Mouse (Mus musculus): ENCODE results near the gene Zfp654. TPM values are rescaled to one million over a fixed set of nuclear protein-coding genes. Genes with fewer than 3 reads are reported as not detected.

The Zfp654 gene
- total RNA-seq, 1 experiment = 19.4 TPM

- Histone ChIP-seq H3K9me3 (ENCODE audit: control insufficient read depth, insufficient read depth, low read depth, low read length) (no peaks in the 10 kb centered on the region), H3K27ac (ENCODE audit: insufficient read depth, low read depth, low read length, poor library complexity, severe bottlenecking) (no peak overlapping the region), H3K36me3 (ENCODE audit: control insufficient read depth, insufficient read depth, low read length, poor library complexity, severe bottlenecking) (no peaks in the 10 kb centered on the region), H3K4me1 (ENCODE audit: control insufficient read depth in 2 of 2, insufficient read depth in 2 of 2, low read length in 2 of 2, poor library complexity in 1 of 2) (no peaks in the 10 kb centered on the region), H3K9ac (ENCODE audit: insufficient read depth, low read depth, low read length, poor library complexity, severe bottlenecking) (no peak overlapping the region), H3K4me3 (ENCODE audit: insufficient read depth in 1 of 2, low read depth in 1 of 2, low read length in 2 of 2, poor library complexity in 1 of 2, severe bottlenecking in 1 of 2) (no peak overlapping the region)
- DNase-seq (ENCODE audit: low read depth, low spot score) = peak; percentile 65
- in situ Hi-C loops (cut with MboI; ENCODE audit: low sequenced_read_pairs in 2 of 2, unreplicated experiment in 2 of 2) = loop anchor here in 1 of 2 experiments (25.0 kb wide), 1 partner anchor 886 kb away; the partner anchor contains the start of gene Epha3
- TF ChIP-seq HCFC1 (IDR thresholded peaks at IDR 0.05; ENCODE audit: borderline replicate concordance, insufficient read depth, low read length) = no peak
- TF ChIP-seq CHD2 (IDR thresholded peaks at IDR 0.05; ENCODE audit: low read depth, low read length) = no peak
- TF ChIP-seq MAFK (IDR thresholded peaks at IDR 0.05; ENCODE audit: insufficient read depth, low read depth, low read length) = no peak
- TF ChIP-seq ZNF384 (IDR thresholded peaks at IDR 0.05; ENCODE audit: low read depth, low read length) = peak; percentile 80
- TF ChIP-seq ZC3H11A (IDR thresholded peaks at IDR 0.05; ENCODE audit: borderline replicate concordance, low read depth, low read length) = peak; percentile 98
Observed at GRCm38 (mm10) chr16:64748237-64748636, 103.2 kb downstream of the Zfp654 start.

- Histone ChIP-seq H3K9me3 (ENCODE audit: control insufficient read depth, insufficient read depth, low read depth, low read length) (no peaks in the 10 kb centered on the region), H3K4me3 (ENCODE audit: insufficient read depth in 1 of 2, low read depth in 1 of 2, low read length in 2 of 2, poor library complexity in 1 of 2, severe bottlenecking in 1 of 2) (no peak overlapping the region), H3K4me1 (ENCODE audit: control insufficient read depth in 2 of 2, insufficient read depth in 2 of 2, low read length in 2 of 2, poor library complexity in 1 of 2) (no peaks in the 10 kb centered on the region), H3K9ac (ENCODE audit: insufficient read depth, low read depth, low read length, poor library complexity, severe bottlenecking) (no peak overlapping the region), H3K36me3 (ENCODE audit: control insufficient read depth, insufficient read depth, low read length, poor library complexity, severe bottlenecking) (no peaks in the 10 kb centered on the region), H3K27ac (ENCODE audit: insufficient read depth, low read depth, low read length, poor library complexity, severe bottlenecking) (no peak overlapping the region)
- TF ChIP-seq ZC3H11A (IDR thresholded peaks at IDR 0.05; ENCODE audit: borderline replicate concordance, low read depth, low read length) = no peak
- no peak for TF ChIP-seq ZNF384 (IDR thresholded peaks at IDR 0.05; ENCODE audit: low read depth, low read length)
- TF ChIP-seq CHD2 (IDR thresholded peaks at IDR 0.05; ENCODE audit: low read depth, low read length) = no peak
- TF ChIP-seq MAFK (IDR thresholded peaks at IDR 0.05; ENCODE audit: insufficient read depth, low read depth, low read length) = no peak
- TF ChIP-seq HCFC1 (IDR thresholded peaks at IDR 0.05; ENCODE audit: borderline replicate concordance, insufficient read depth, low read length) = no peak
- no peak for DNase-seq (ENCODE audit: low read depth, low spot score)
- in situ Hi-C loops (cut with MboI; ENCODE audit: low sequenced_read_pairs in 2 of 2, unreplicated experiment in 2 of 2) = loop anchor here in 1 of 2 experiments (25.0 kb wide), 1 partner anchor 883 kb away; the partner anchor contains the start of gene Epha3
Observed at GRCm38 (mm10) chr16:64745089-64745488, 106.4 kb downstream of the Zfp654 start.

GRCm38 (mm10) chr16:64737289-64737688 lies 114.2 kb downstream of the Zfp654 start:
- H3K27ac ChIP-seq (ENCODE audit: insufficient read depth, low read depth, low read length, poor library complexity, severe bottlenecking) = no peak overlapping the region
- in situ Hi-C loops (cut with MboI; ENCODE audit: low sequenced_read_pairs in 2 of 2, unreplicated experiment in 2 of 2) = loop anchor here in 1 of 2 experiments (25.0 kb wide), 1 partner anchor 875 kb away; the partner anchor contains the start of gene Epha3
- no peak overlapping the region for H3K4me3 ChIP-seq (ENCODE audit: insufficient read depth in 1 of 2, low read depth in 1 of 2, low read length in 2 of 2, poor library complexity in 1 of 2, severe bottlenecking in 1 of 2)
- no peak overlapping the region for H3K9ac ChIP-seq (ENCODE audit: insufficient read depth, low read depth, low read length, poor library complexity, severe bottlenecking)
- H3K9me3 ChIP-seq (ENCODE audit: control insufficient read depth, insufficient read depth, low read depth, low read length) = no peaks in the 10 kb centered on the region
- DNase-seq (ENCODE audit: low read depth, low spot score) = no peak
- H3K36me3 ChIP-seq (ENCODE audit: control insufficient read depth, insufficient read depth, low read length, poor library complexity, severe bottlenecking) = no peaks in the 10 kb centered on the region
- H3K4me1 ChIP-seq (ENCODE audit: control insufficient read depth in 2 of 2, insufficient read depth in 2 of 2, low read length in 2 of 2, poor library complexity in 1 of 2) = no peaks in the 10 kb centered on the region
- TF ChIP-seq ZNF384 (IDR thresholded peaks at IDR 0.05; ENCODE audit: low read depth, low read length) (no peak), CHD2 (IDR thresholded peaks at IDR 0.05; ENCODE audit: low read depth, low read length) (no peak), MAFK (IDR thresholded peaks at IDR 0.05; ENCODE audit: insufficient read depth, low read depth, low read length) (no peak), ZC3H11A (IDR thresholded peaks at IDR 0.05; ENCODE audit: borderline replicate concordance, low read depth, low read length) (no peak), HCFC1 (IDR thresholded peaks at IDR 0.05; ENCODE audit: borderline replicate concordance, insufficient read depth, low read length) (no peak)

Other genes starting within 250 kb of the Zfp654 start
- gene Csnka2ip, start 249.2 kb downstream of the Zfp654 start, total RNA-seq (2012; rRNA removed) = not detected in 2 replicates
- 25.3 and 33.3 TPM in 2 replicates for gene 4930453N24Rik, start 80.5 kb downstream of the Zfp654 start, total RNA-seq (2012; rRNA removed)
- gene Cggbp1, start 344 bp upstream of the Zfp654 start, total RNA-seq (2012; rRNA removed) = 63.9 and 75.4 TPM in 2 replicates